Mouse (Mus musculus) bone marrow macrophage, adult 2 months (primary cell): ENCODE results near the gene Cdhr5.

Experiments
- CTCF ChIP-seq: IDR thresholded peaks from 2 replicates; pipeline ENCODE4 v1.5.1; 2012; ENCODE audit warnings: low read depth, mild to moderate bottlenecking, low read length, moderate library complexity
- POLR2A ChIP-seq: IDR thresholded peaks from 2 replicates; pipeline ENCODE4 v1.6.1; 2012; ENCODE audit warnings: mild to moderate bottlenecking, low read depth, low read length, borderline replicate concordance

- TF ChIP-seq CTCF = no peak
- no peak for TF ChIP-seq POLR2A
Observed at GRCm38 (mm10) chr7:141281442-141281841, 4.9 kb upstream of the Cdhr5 start.
